Mouse (Mus musculus): Measurements from ENCODE around the gene Usp7. TPM values are rescaled to one million over a fixed set of nuclear protein-coding genes. Genes with fewer than 3 reads are reported as not detected.

Gene Usp7
- polyA plus RNA-seq, 1 experiment from 2014 or later = 43.3 TPM

- Histone ChIP-seq H3K4me2 (peak overlapping the region; percentile 33), H3K4me3 (ENCODE audit: low read depth, low read length) (no peak overlapping the region), H3K27me3 (replicated peaks; ENCODE audit: control insufficient read depth, insufficient read depth, low read length) (peaks cover 4% of the 10 kb centered on the region; the same call in 1 of the 2 replicates), H3K27ac (ENCODE audit: low read depth, low read length) (peak overlapping the region; percentile 42; the same call in 1 of the 2 replicates), H3K9me3 (ENCODE audit: control insufficient read depth, low read length) (no peaks in the 10 kb centered on the region), H3K4me1 (replicated peaks; ENCODE audit: control insufficient read depth, insufficient read depth, low read length) (peaks cover 30% of the 10 kb centered on the region), H3K9ac (ENCODE audit: low read depth, low read length) (no peak overlapping the region; the same call in 1 of the 2 replicates), H3K36me3 (ENCODE audit: control insufficient read depth, insufficient read depth, low read length) (no peaks in the 10 kb centered on the region)
- 42% methylated on average over 2 of the region's 2 CpGs for WGBS
- DNase-seq (ENCODE audit: low spot score) = no peak
- ATAC-seq (replicated peaks; ENCODE audit: low FRiP score) = peak; percentile 46
Measured at GRCm38 (mm10) chr16:8676228-8676627, 115.9 kb downstream of the Usp7 start.

GRCm38 (mm10) chr16:8675559-8675958, 116.5 kb downstream of the Usp7 start:
- ATAC-seq (replicated peaks; ENCODE audit: low FRiP score) (no peak; the same call in 1 of the 2 replicates), DNase-seq (ENCODE audit: low spot score) (no peak)
- Histone ChIP-seq H3K4me3 (ENCODE audit: low read depth, low read length) (no peak overlapping the region), H3K4me1 (replicated peaks; ENCODE audit: control insufficient read depth, insufficient read depth, low read length) (peaks cover 37% of the 10 kb centered on the region), H3K9me3 (ENCODE audit: control insufficient read depth, low read length) (no peaks in the 10 kb centered on the region), H3K36me3 (ENCODE audit: control insufficient read depth, insufficient read depth, low read length) (no peaks in the 10 kb centered on the region), H3K4me2 (peak overlapping the region; percentile 28), H3K27me3 (replicated peaks; ENCODE audit: control insufficient read depth, insufficient read depth, low read length) (peaks cover 4% of the 10 kb centered on the region; the same call in 1 of the 2 replicates), H3K27ac (ENCODE audit: low read depth, low read length) (0 out of 2 replicates have a peak overlapping the region, but pooled peaks have one; percentile 42), H3K9ac (ENCODE audit: low read depth, low read length) (no peak overlapping the region)
- WGBS = 66% methylated on average over 8 of the region's 8 CpGs

GRCm38 (mm10) chr16:8674165-8674564, 117.9 kb downstream of the Usp7 start:
- no peak for ATAC-seq (replicated peaks; ENCODE audit: low FRiP score)

GRCm38 (mm10) chr16:8673343-8673742, 118.8 kb downstream of the Usp7 start:
- peaks cover 41% of the 10 kb centered on the region for H3K4me1 ChIP-seq (replicated peaks; ENCODE audit: control insufficient read depth, insufficient read depth, low read length)

More at GRCm38 (mm10) chr16:8674165-8674564, 117.9 kb downstream of the Usp7 start:
- peaks cover 47% of the 10 kb centered on the region for H3K4me1 ChIP-seq (replicated peaks; ENCODE audit: control insufficient read depth, insufficient read depth, low read length)
- no peak for DNase-seq (ENCODE audit: low spot score)
- no peak overlapping the region for H3K9ac ChIP-seq (ENCODE audit: low read depth, low read length)
- no peak overlapping the region for H3K4me3 ChIP-seq (ENCODE audit: low read depth, low read length)
- WGBS = 2% methylated on average over 8 of the region's 8 CpGs
- no peak overlapping the region for H3K27ac ChIP-seq (ENCODE audit: low read depth, low read length)
- no peaks in the 10 kb centered on the region for H3K9me3 ChIP-seq (ENCODE audit: control insufficient read depth, low read length)
- peak overlapping the region; percentile 48 for H3K4me2 ChIP-seq
- H3K27me3 ChIP-seq (replicated peaks; ENCODE audit: control insufficient read depth, insufficient read depth, low read length) = peaks cover 4% of the 10 kb centered on the region; the same call in 1 of the 2 replicates
- H3K36me3 ChIP-seq (ENCODE audit: control insufficient read depth, insufficient read depth, low read length) = no peaks in the 10 kb centered on the region

GRCm38 (mm10) chr16:8672811-8673210, 119.3 kb downstream of the Usp7 start:
- no peaks in the 10 kb centered on the region for H3K36me3 ChIP-seq (ENCODE audit: control insufficient read depth, insufficient read depth, low read length)
- peak overlapping the region; percentile 74 for H3K9ac ChIP-seq (ENCODE audit: low read depth, low read length)
- DNase-seq (ENCODE audit: low spot score) (no peak), ATAC-seq (replicated peaks; ENCODE audit: low FRiP score) (no peak)
- peak overlapping the region; percentile 70; the same call in 1 of the 2 replicates for H3K4me3 ChIP-seq (ENCODE audit: low read depth, low read length)
- H3K4me2 ChIP-seq = peak overlapping the region; percentile 97
- H3K9me3 ChIP-seq (ENCODE audit: control insufficient read depth, low read length) = no peaks in the 10 kb centered on the region
- peaks cover 4% of the 10 kb centered on the region; the same call in 1 of the 2 replicates for H3K27me3 ChIP-seq (replicated peaks; ENCODE audit: control insufficient read depth, insufficient read depth, low read length)
- no peak overlapping the region for H3K27ac ChIP-seq (ENCODE audit: low read depth, low read length)
- H3K4me1 ChIP-seq (replicated peaks; ENCODE audit: control insufficient read depth, insufficient read depth, low read length) = peaks cover 43% of the 10 kb centered on the region

More at GRCm38 (mm10) chr16:8673343-8673742, 118.8 kb downstream of the Usp7 start:
- no peak for ATAC-seq (replicated peaks; ENCODE audit: low FRiP score)
- no peak for DNase-seq (ENCODE audit: low spot score)
- no peak overlapping the region for H3K4me3 ChIP-seq (ENCODE audit: low read depth, low read length)
- H3K27ac ChIP-seq (ENCODE audit: low read depth, low read length) = no peak overlapping the region
- no peaks in the 10 kb centered on the region for H3K9me3 ChIP-seq (ENCODE audit: control insufficient read depth, low read length)
- 72% methylated on average over 6 of the region's 6 CpGs for WGBS
- no peak overlapping the region for H3K9ac ChIP-seq (ENCODE audit: low read depth, low read length)
- peaks cover 4% of the 10 kb centered on the region; the same call in 1 of the 2 replicates for H3K27me3 ChIP-seq (replicated peaks; ENCODE audit: control insufficient read depth, insufficient read depth, low read length)
- no peak overlapping the region for H3K4me2 ChIP-seq
- H3K36me3 ChIP-seq (ENCODE audit: control insufficient read depth, insufficient read depth, low read length) = no peaks in the 10 kb centered on the region

GRCm38 (mm10) chr16:8672350-8672687, 119.8 kb downstream of the Usp7 start:
- H3K4me2 ChIP-seq = peak overlapping the region; percentile 97
- H3K4me3 ChIP-seq (ENCODE audit: low read depth, low read length) = peak overlapping the region; percentile 70
- 0% methylated on average over 18 of the region's 18 CpGs for WGBS
- H3K27me3 ChIP-seq (replicated peaks; ENCODE audit: control insufficient read depth, insufficient read depth, low read length) = peaks cover 4% of the 10 kb centered on the region; the same call in 1 of the 2 replicates
- H3K4me1 ChIP-seq (replicated peaks; ENCODE audit: control insufficient read depth, insufficient read depth, low read length) = peaks cover 48% of the 10 kb centered on the region
- no peak for ATAC-seq (replicated peaks; ENCODE audit: low FRiP score)
- H3K9me3 ChIP-seq (ENCODE audit: control insufficient read depth, low read length) = no peaks in the 10 kb centered on the region
- H3K9ac ChIP-seq (ENCODE audit: low read depth, low read length) = peak overlapping the region; percentile 74
- H3K27ac ChIP-seq (ENCODE audit: low read depth, low read length) = peak overlapping the region; percentile 55
- H3K36me3 ChIP-seq (ENCODE audit: control insufficient read depth, insufficient read depth, low read length) = no peaks in the 10 kb centered on the region
- DNase-seq (ENCODE audit: low spot score) = no peak

- Histone ChIP-seq H3K27me3 (replicated peaks; ENCODE audit: control insufficient read depth, insufficient read depth, low read length) (peaks cover 4% of the 10 kb centered on the region; the same call in 1 of the 2 replicates), H3K27ac (ENCODE audit: low read depth, low read length) (peak within 1 kb of the TSS; percentile 86), H3K4me1 (replicated peaks; ENCODE audit: control insufficient read depth, insufficient read depth, low read length) (peaks cover 52% of the 10 kb centered on the region), H3K4me2 (peak within 1 kb of the TSS; percentile 97), H3K4me3 (ENCODE audit: low read depth, low read length) (peak within 1 kb of the TSS; percentile 70), H3K9me3 (ENCODE audit: control insufficient read depth, low read length) (no peaks in the 10 kb centered on the region), H3K9ac (ENCODE audit: low read depth, low read length) (peak within 1 kb of the TSS; percentile 74), H3K36me3 (ENCODE audit: control insufficient read depth, insufficient read depth, low read length) (no peaks in the 10 kb centered on the region)
- peak; percentile 86 for ATAC-seq (replicated peaks; ENCODE audit: low FRiP score)
- peak; percentile 93 for DNase-seq (ENCODE audit: low spot score)
- WGBS = under 1% methylated on average over 60 of the region's 67 CpGs
Measured at GRCm38 (mm10) chr16:8671551-8672349, 120.4 kb downstream of the Usp7 start, which contains the start of gene Carhsp1. Carhsp1 (minus strand) TSS chr16:8672155.

- H3K4me2 ChIP-seq = peak overlapping the region; percentile 97
- no peaks in the 10 kb centered on the region for H3K9me3 ChIP-seq (ENCODE audit: control insufficient read depth, low read length)
- peaks cover 52% of the 10 kb centered on the region for H3K4me1 ChIP-seq (replicated peaks; ENCODE audit: control insufficient read depth, insufficient read depth, low read length)
- H3K36me3 ChIP-seq (ENCODE audit: control insufficient read depth, insufficient read depth, low read length) = no peaks in the 10 kb centered on the region
- peak overlapping the region; percentile 74 for H3K9ac ChIP-seq (ENCODE audit: low read depth, low read length)
- ATAC-seq (replicated peaks; ENCODE audit: low FRiP score) (no peak), DNase-seq (ENCODE audit: low spot score) (no peak)
- peak overlapping the region; percentile 70 for H3K4me3 ChIP-seq (ENCODE audit: low read depth, low read length)
- 20% methylated on average over 14 of the region's 15 CpGs for WGBS
- H3K27me3 ChIP-seq (replicated peaks; ENCODE audit: control insufficient read depth, insufficient read depth, low read length) = peaks cover 4% of the 10 kb centered on the region; the same call in 1 of the 2 replicates
- peak overlapping the region; percentile 86; the same call in 1 of the 2 replicates for H3K27ac ChIP-seq (ENCODE audit: low read depth, low read length)
Measured at GRCm38 (mm10) chr16:8670041-8671035, 121.8 kb downstream of the Usp7 start.
